Mouse (Mus musculus) liver, embryonic 11.5 days (tissue): ENCODE measurements around the gene Gnao1. TPM values are rescaled to one million over a fixed set of nuclear protein-coding genes. Genes with fewer than 3 reads are reported as not detected.

Source experiments
- ATAC-seq: fragments of 200-750 bp; cut with Nextera tagmentation; replicated peaks from 2 replicates; pipeline ENCODE4 v1.8.0; 2017; ENCODE audit warnings: moderate number of reproducible peaks, mild to moderate bottlenecking, moderate TSS enrichment, moderate library complexity; ENCODE audit not compliant: low FRiP score
- DNase-seq: peaks from one replicate; pipeline ENCODE4 v3.0.0-alpha.2; 2017; ENCODE audit warnings: low spot score
- H3K27ac ChIP-seq: fragments of 300-500 bp; sonication (generic); 2 replicates; pipeline ENCODE4 v1.5.1; 2014; ENCODE audit warnings: mild to moderate bottlenecking, low read depth, low read length, control low read depth
- H3K27me3 ChIP-seq: fragments of 300-500 bp; sonication (generic); replicated peaks from 2 replicates; pipeline ENCODE4 v1.6.1; 2014; ENCODE audit warnings: low read length, mixed read lengths; ENCODE audit not compliant: control insufficient read depth, insufficient read depth
- H3K36me3 ChIP-seq: fragments of 300-500 bp; sonication (generic); 2 replicates; pipeline ENCODE4 v1.6.1; 2014; ENCODE audit warnings: mild to moderate bottlenecking, low read length, moderate library complexity, mixed read lengths; ENCODE audit not compliant: control insufficient read depth, insufficient read depth
- H3K4me1 ChIP-seq: fragments of 300-500 bp; sonication (generic); replicated peaks from 2 replicates; pipeline ENCODE4 v1.6.1; 2014; ENCODE audit warnings: low read length, mixed read lengths; ENCODE audit not compliant: control insufficient read depth, insufficient read depth
- H3K4me2 ChIP-seq: fragments of 300-500 bp; sonication (generic); 2 replicates; pipeline ENCODE4 v1.6.1; 2014; ENCODE audit warnings: mild to moderate bottlenecking, control low read depth, moderate library complexity
- H3K4me3 ChIP-seq: fragments of 300-500 bp; sonication (generic); 2 replicates; pipeline ENCODE4 v1.5.1; 2014; ENCODE audit warnings: low read depth, low read length, control low read depth
- H3K9ac ChIP-seq: fragments of 300-500 bp; sonication (generic); 2 replicates; pipeline ENCODE4 v1.6.1; 2014; ENCODE audit warnings: low read depth, low read length, control low read depth
- H3K9me3 ChIP-seq: fragments of 300-500 bp; sonication (generic); 2 replicates; pipeline ENCODE4 v1.6.1; 2016; ENCODE audit warnings: low read length, inconsistent platforms, mixed read lengths; ENCODE audit not compliant: control insufficient read depth
- WGBS: fragments of 180-500 bp; shearing (Covaris S2); extraction: QIAGEN DNeasy Blood & Tissue Kit; methylation state at CpG from one replicate; pipeline ENCODE4 v1.1.7; 2014; 5-methylcytosine and 5-hydroxymethylcytosine counted together
- polyA plus RNA-seq: library from polyadenylated mRNA; unstranded; fragments of >200 nt; fragmentation: Nextera tagmentation; extraction: Ambion mirVana; gene quantifications from 2 replicates; pipeline ENCODE4 v1.2.1, GENCODE M21; 2014

Gene Gnao1
- polyA plus RNA-seq, 1 experiment from 2014 or later: 2.4 TPM

- no peak for DNase-seq
- Histone ChIP-seq H3K9ac (no peak overlapping the region), H3K27me3 (no peaks in the 10 kb centered on the region), H3K4me3 (no peak overlapping the region), H3K4me1 (peaks cover 2% of the 10 kb centered on the region), H3K36me3 (peaks cover 20% of the 10 kb centered on the region), H3K9me3 (no peaks in the 10 kb centered on the region), H3K27ac (no peak overlapping the region), H3K4me2 (no peak overlapping the region)
- ATAC-seq: no peak
- WGBS: 90% methylated on average over 9 of the region's 9 CpGs
Measured at GRCm38 (mm10) chr8:94004139-94004538, 194.4 kb downstream of the Gnao1 start.

- peak overlapping the region; percentile 93 for H3K4me2 ChIP-seq
- ATAC-seq (no peak), DNase-seq (no peak)
- H3K9ac ChIP-seq: peak overlapping the region; percentile 56
- peaks cover 23% of the 10 kb centered on the region for H3K4me1 ChIP-seq
- no peak overlapping the region for H3K4me3 ChIP-seq
- no peaks in the 10 kb centered on the region for H3K27me3 ChIP-seq
- WGBS: 48% methylated on average over 15 of the region's 15 CpGs
- no peaks in the 10 kb centered on the region for H3K9me3 ChIP-seq
- peak overlapping the region; percentile 40; the same call in 1 of the 2 replicates for H3K27ac ChIP-seq
- no peaks in the 10 kb centered on the region; the same call in 1 of the 2 replicates for H3K36me3 ChIP-seq
Measured at GRCm38 (mm10) chr8:94009243-94009845, 199.6 kb downstream of the Gnao1 start.

GRCm38 (mm10) chr8:94010101-94010705 is 200.4 kb downstream of the Gnao1 start:
- Histone ChIP-seq H3K4me1 (peaks cover 23% of the 10 kb centered on the region), H3K27ac (0 out of 2 replicates have a peak overlapping the region, but pooled peaks have one; percentile 4)
- no peak for ATAC-seq

GRCm38 (mm10) chr8:94011076-94012012 is 201.6 kb downstream of the Gnao1 start:
- 3% methylated on average over 48 of the region's 48 CpGs for WGBS
- DNase-seq (no peak), ATAC-seq (peak; percentile 35)
- Histone ChIP-seq H3K4me1 (peaks cover 23% of the 10 kb centered on the region), H3K4me2 (peak overlapping the region; percentile 93), H3K9ac (peak overlapping the region; percentile 93), H3K36me3 (0 out of 2 replicates have a peak, but pooled peaks cover 2% of the 10 kb centered on the region), H3K4me3 (peak overlapping the region; percentile 86), H3K27me3 (no peaks in the 10 kb centered on the region), H3K9me3 (no peaks in the 10 kb centered on the region), H3K27ac (peak overlapping the region; percentile 95)

More at GRCm38 (mm10) chr8:94010101-94010705, 200.4 kb downstream of the Gnao1 start:
- Histone ChIP-seq H3K9ac (peak overlapping the region; percentile 56), H3K36me3 (0 out of 2 replicates have a peak, but pooled peaks cover 2% of the 10 kb centered on the region), H3K9me3 (no peaks in the 10 kb centered on the region), H3K4me3 (peak overlapping the region; percentile 86), H3K27me3 (no peaks in the 10 kb centered on the region), H3K4me2 (peak overlapping the region; percentile 93)
- no peak for DNase-seq
- 63% methylated on average over 2 of the region's 2 CpGs for WGBS

- H3K9ac ChIP-seq: peak within 1 kb of the TSS; percentile 93
- H3K27me3 ChIP-seq: no peaks in the 10 kb centered on the region
- ATAC-seq (peak; percentile 88), DNase-seq (peak; percentile 79)
- H3K27ac ChIP-seq: peak within 1 kb of the TSS; percentile 95
- peak within 1 kb of the TSS; percentile 86 for H3K4me3 ChIP-seq
- peaks cover 23% of the 10 kb centered on the region for H3K4me1 ChIP-seq
- 1% methylated on average over 104 of the region's 130 CpGs for WGBS
- 0 out of 2 replicates have a peak, but pooled peaks cover 2% of the 10 kb centered on the region for H3K36me3 ChIP-seq
- peak within 1 kb of the TSS; percentile 93 for H3K4me2 ChIP-seq
- H3K9me3 ChIP-seq: no peaks in the 10 kb centered on the region
Measured at GRCm38 (mm10) chr8:94012013-94012951, 202.5 kb downstream of the Gnao1 start, which contains the start of gene Amfr. Amfr (minus strand) TSS chr8:94012842.

GRCm38 (mm10) chr8:94013026-94013612 is 203.4 kb downstream of the Gnao1 start:
- Histone ChIP-seq H3K4me1 (peaks cover 23% of the 10 kb centered on the region), H3K27ac (peak overlapping the region; percentile 95), H3K36me3 (0 out of 2 replicates have a peak, but pooled peaks cover 2% of the 10 kb centered on the region), H3K27me3 (no peaks in the 10 kb centered on the region), H3K4me2 (peak overlapping the region; percentile 93), H3K9me3 (no peaks in the 10 kb centered on the region), H3K9ac (peak overlapping the region; percentile 93), H3K4me3 (peak overlapping the region; percentile 86)
- DNase-seq (no peak), ATAC-seq (0 out of 2 replicates have a peak, but pooled peaks have one; percentile 14)
- 23% methylated on average over 7 of the region's 7 CpGs for WGBS
